8 mouse cellular contexts compared by ENCODE assay signal in the genomic region with DNA sequence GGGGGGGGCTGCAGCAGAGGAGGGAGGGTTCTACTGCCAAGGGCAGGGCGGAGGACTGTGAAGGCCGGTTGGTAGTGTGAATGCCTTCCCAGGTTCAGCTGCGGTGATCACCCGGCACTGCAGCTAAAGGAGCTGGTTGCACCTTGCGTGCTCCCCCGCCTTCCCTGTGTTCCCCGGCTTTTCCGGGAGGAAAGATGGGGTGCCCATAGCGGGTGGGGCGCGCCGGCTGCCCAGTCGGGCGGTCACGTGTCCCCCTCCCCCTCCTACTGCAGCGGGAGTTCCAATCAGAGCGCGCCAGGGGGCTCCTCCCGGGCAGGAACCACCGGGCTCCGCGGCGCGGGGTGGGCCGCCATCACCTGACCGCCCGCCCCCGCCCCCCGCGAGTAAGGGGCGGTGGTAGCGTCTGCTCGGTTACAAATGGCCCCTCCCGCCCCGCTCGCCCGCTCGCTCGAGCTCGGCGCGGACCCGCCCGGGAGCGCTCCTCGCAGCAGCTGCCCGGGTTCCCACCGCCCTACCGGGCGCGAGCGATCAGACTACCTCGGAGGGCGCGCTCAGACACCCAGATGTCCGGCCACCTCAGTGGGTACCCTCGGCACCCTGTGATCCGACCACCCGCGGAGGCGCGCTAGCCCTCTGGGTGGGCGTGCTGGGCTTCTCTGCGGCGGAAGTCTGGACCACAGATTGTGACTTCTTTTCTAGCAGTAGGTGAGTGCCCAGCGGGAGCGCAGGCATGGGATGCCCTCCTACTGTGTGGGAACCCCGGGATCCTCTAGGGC.
DNase-seq lines count a peak whose midpoint lies in the region; ATAC-seq lines count a peak whose summit lies in the region.

No protein-coding gene starts in this region.

- H3K27ac ChIP-seq in heart, embryonic 13.5 days (replicated peaks), result no peak overlapping the region
- no peak overlapping the region for H3K27ac ChIP-seq in liver, embryonic 13.5 days

- H3K4me3 ChIP-seq in megakaryocyte, embryonic 14.5 days (replicated peaks), result peak overlapping the region; percentile 62
- peak overlapping the region; percentile 62 for H3K4me3 ChIP-seq in heart, embryonic 13.5 days
- peak overlapping the region; percentile 44 for H3K4me3 ChIP-seq in liver, embryonic 13.5 days (replicated peaks)

- no peaks in the 10 kb centered on the region for H3K36me3 ChIP-seq in megakaryocyte, embryonic 14.5 days (replicated peaks; ENCODE audit: low read length)
- H3K36me3 ChIP-seq in heart, embryonic 13.5 days, result no peaks in the 10 kb centered on the region
- no peaks in the 10 kb centered on the region for H3K36me3 ChIP-seq in liver, embryonic 13.5 days

- WGBS in heart, embryonic 13.5 days, result under 1% methylated on average over 56 of the region's 68 CpGs
- 2% methylated on average over 60 of the region's 68 CpGs for WGBS in liver, embryonic 13.5 days (ENCODE audit: insufficient replicate concordance)

- peak; percentile 78 for DNase-seq in embryo, embryonic 9.5 days (ENCODE audit: extremely low spot score)
- peak; percentile 52 to 68 for DNase-seq in kidney, postnatal 4 days
- no peak for DNase-seq in liver, embryonic 13.5 days
- peak; percentile 30 for DNase-seq in ovary, postnatal 14 days (ENCODE audit: low spot score)

- peaks cover 82% of the 10 kb centered on the region for H3K27me3 ChIP-seq in megakaryocyte, embryonic 14.5 days (replicated peaks)
- H3K27me3 ChIP-seq in heart, embryonic 13.5 days (replicated peaks), result peaks cover 99% of the 10 kb centered on the region
- H3K27me3 ChIP-seq in liver, embryonic 13.5 days, result peaks cover 94% of the 10 kb centered on the region

- H3K9ac ChIP-seq in heart, embryonic 13.5 days, result peak overlapping the region; percentile 74
- no peak overlapping the region for H3K9ac ChIP-seq in liver, embryonic 13.5 days

- 0 out of 2 replicates have a peak, but pooled peaks cover 3% of the 10 kb centered on the region for H3K9me3 ChIP-seq in megakaryocyte, embryonic 14.5 days
- H3K9me3 ChIP-seq in heart, embryonic 13.5 days, result no peaks in the 10 kb centered on the region
- H3K9me3 ChIP-seq in liver, embryonic 13.5 days (replicated peaks), result no peaks in the 10 kb centered on the region

- H3K4me2 ChIP-seq in heart, embryonic 13.5 days, result peak overlapping the region; percentile 81
- H3K4me2 ChIP-seq in liver, embryonic 13.5 days, result peak overlapping the region; percentile 63

- H3K4me1 ChIP-seq in megakaryocyte, embryonic 14.5 days, result peaks cover 17% of the 10 kb centered on the region
- H3K4me1 ChIP-seq in heart, embryonic 13.5 days, result peaks cover 35% of the 10 kb centered on the region
- no peaks in the 10 kb centered on the region; the same call in 1 of the 2 replicates for H3K4me1 ChIP-seq in liver, embryonic 13.5 days (replicated peaks)

- no peak for ATAC-seq in megakaryocyte, adult 5-6 weeks (ENCODE audit: poor library complexity, severe bottlenecking)
- ATAC-seq in heart, embryonic 13.5 days (ENCODE audit: extremely low read depth, insufficient number of reproducible peaks, low FRiP score, low TSS enrichment), result peak; percentile 48; the same call in 1 of the 2 replicates
- peak; percentile 31; the same call in 1 of the 2 replicates for ATAC-seq in liver, embryonic 13.5 days (ENCODE audit: low read depth)
- no peak for ATAC-seq in CD4-positive, CD25-positive, alpha-beta regulatory T cell, adult 4 months

Comparison
In these comparisons a context has a peak if more than half of its experiments do, and no peak if none do; other contexts are left out.
1. ATAC-seq: peak in heart, embryonic 13.5 days (single experiment) and liver, embryonic 13.5 days (single experiment); none in megakaryocyte, adult 5-6 weeks (single experiment) and CD4-positive, CD25-positive, alpha-beta regulatory T cell, adult 4 months (single experiment).
2. Peak in every context shown above with its lines, with median percentiles within 50 percentile points of each other: H3K4me3 ChIP-seq.